In the genomic region with DNA sequence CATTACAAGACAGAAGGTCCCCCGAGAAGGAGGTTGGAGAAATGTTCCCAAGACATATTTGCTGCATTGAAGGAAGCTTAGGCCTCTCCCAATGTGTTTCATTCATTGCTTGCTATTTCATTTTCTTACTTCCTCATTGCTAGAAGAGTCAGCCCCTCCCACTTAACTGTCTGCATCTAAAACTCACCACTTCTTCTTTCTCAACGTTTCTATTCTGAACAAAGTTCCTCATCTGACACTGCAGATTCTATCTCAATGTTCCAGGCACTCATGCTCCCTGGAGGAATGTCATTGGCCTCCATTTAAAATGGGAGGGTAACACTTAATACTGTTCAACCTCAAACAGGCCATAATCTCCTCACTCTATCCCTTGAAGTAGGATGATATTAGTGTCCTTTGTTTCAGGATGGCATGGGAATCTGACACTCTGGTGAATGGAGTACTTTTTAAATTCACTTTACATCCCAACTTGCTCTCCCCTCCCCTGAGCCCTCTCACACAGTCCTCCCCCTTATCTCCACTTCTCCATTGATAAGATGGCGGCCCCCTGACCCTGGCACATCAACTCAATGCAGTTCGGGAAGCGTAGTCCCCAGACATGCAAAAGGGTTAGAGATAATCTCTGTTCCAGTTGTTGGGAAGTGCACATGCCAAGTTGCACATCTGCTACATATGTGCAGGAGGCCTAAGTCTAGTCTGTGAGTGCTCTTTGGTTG, we compare ENCODE assay signal across 22 mouse cellular contexts. TPM values are rescaled to one million over a fixed set of nuclear protein-coding genes. Genes with fewer than 3 reads are reported as not detected.
DNase-seq lines count a peak whose midpoint lies in the region; ATAC-seq and TF ChIP-seq lines count a peak whose summit lies in the region.
"Had no signal": no experiment of that assay in that cellular context is flagged by ENCODE, and none has a peak within 500 bp of the region (broad histone marks: within the 10 kb centered on the region; RNA-seq: fewer than 3 reads in every experiment).

No protein-coding gene starts in this region.

- H3K27ac ChIP-seq in liver, postnatal 0 days (ENCODE audit: low read depth): no peak overlapping the region
- no peak overlapping the region for H3K27ac ChIP-seq in liver, embryonic 12.5 days
- H3K27ac ChIP-seq in left cerebral cortex, adult 2 months: no peak overlapping the region
- H3K27ac ChIP-seq: gastrocnemius, adult 2 months; hindbrain, embryonic 15.5 days; limb, embryonic 12.5 days; lung, embryonic 15.5 days; midbrain, embryonic 13.5 days had no signal

- intact Hi-C loops in left cerebral cortex, adult 2 months (cut with DNase I): no loop called here

- 44% methylated on average over 5 of the region's 5 CpGs for WGBS in liver, postnatal 0 days (ENCODE audit: insufficient replicate concordance)
- WGBS in liver, embryonic 12.5 days (ENCODE audit: insufficient replicate concordance): 46% methylated on average over 5 of the region's 5 CpGs

- no peak overlapping the region for H3K9ac ChIP-seq in liver, postnatal 0 days (replicated peaks)
- no peak overlapping the region for H3K9ac ChIP-seq in liver, embryonic 12.5 days
- H3K9ac ChIP-seq: forebrain, postnatal 0 days; hindbrain, embryonic 15.5 days; limb, embryonic 12.5 days; lung, embryonic 15.5 days; midbrain, embryonic 13.5 days had no signal

- H3K9me3 ChIP-seq in liver, postnatal 0 days (ENCODE audit: low read length): no peaks in the 10 kb centered on the region
- no peaks in the 10 kb centered on the region for H3K9me3 ChIP-seq in liver, embryonic 12.5 days (replicated peaks)
- no peaks in the 10 kb centered on the region for H3K9me3 ChIP-seq in G1E (replicated peaks)
- H3K9me3 ChIP-seq: hindbrain, embryonic 15.5 days; limb, embryonic 12.5 days; lung, embryonic 15.5 days; midbrain, embryonic 13.5 days had no signal

- TF ChIP-seq CTCF in liver, postnatal 0 days (IDR thresholded peaks at IDR 0.05; ENCODE audit: low read depth): no peak
- TF ChIP-seq CTCF in G1E (IDR thresholded peaks at IDR 0.05; ENCODE audit: low read depth, low read length): no peak
- no peak for TF ChIP-seq CTCF in left cerebral cortex, adult 2 months (IDR thresholded peaks at IDR 0.05)

- H3K27me3 ChIP-seq in liver, postnatal 0 days (ENCODE audit: insufficient read depth, low read length): no peaks in the 10 kb centered on the region
- no peaks in the 10 kb centered on the region for H3K27me3 ChIP-seq in liver, embryonic 12.5 days (replicated peaks)
- no peaks in the 10 kb centered on the region for H3K27me3 ChIP-seq in G1E (ENCODE audit: insufficient read depth, low read length)
- H3K27me3 ChIP-seq: hindbrain, embryonic 15.5 days; limb, embryonic 12.5 days; lung, embryonic 15.5 days; midbrain, embryonic 13.5 days had no signal

- H3K36me3 ChIP-seq in liver, postnatal 0 days (replicated peaks; ENCODE audit: insufficient read depth, low read length): no peaks in the 10 kb centered on the region
- H3K36me3 ChIP-seq in liver, embryonic 12.5 days: no peaks in the 10 kb centered on the region
- no peaks in the 10 kb centered on the region for H3K36me3 ChIP-seq in G1E (replicated peaks)
- H3K36me3 ChIP-seq: hindbrain, embryonic 15.5 days; limb, embryonic 12.5 days; lung, embryonic 15.5 days; midbrain, embryonic 13.5 days had no signal

- H3K4me3 ChIP-seq in liver, postnatal 0 days (ENCODE audit: low read depth, low read length): no peak overlapping the region
- no peak overlapping the region for H3K4me3 ChIP-seq in liver, embryonic 12.5 days
- H3K4me3 ChIP-seq in G1E (ENCODE audit: low read depth, low read length): no peak overlapping the region
- H3K4me3 ChIP-seq in left cerebral cortex, adult 2 months: no peak overlapping the region
- H3K4me3 ChIP-seq: gastrocnemius, adult 2 months; hindbrain, embryonic 15.5 days; limb, embryonic 12.5 days; lung, embryonic 15.5 days; midbrain, embryonic 13.5 days had no signal

- TF ChIP-seq EP300 in liver, postnatal 0 days (IDR thresholded peaks at IDR 0.05; ENCODE audit: low read depth): no peak

- DNase-seq in liver, postnatal 0 days: no peak
- DNase-seq in G1E (ENCODE audit: low spot score): peak; percentile 35
- peak; percentile 16 for DNase-seq in brain, adult 2 months (ENCODE audit: low read depth, low spot score)
- no peak for DNase-seq in left cerebral cortex, adult 2 months (ENCODE audit: extremely low spot score in 1 of 2, low spot score in 2 of 2)
- no peak for DNase-seq in cerebellum, postnatal 4 days (ENCODE audit: low spot score in 2 of 2)
- DNase-seq: cerebellum, postnatal 10 days; forebrain, postnatal 0 days; gastrocnemius, adult 2 months; kidney, adult 11 months; kidney, postnatal 4 days; right cerebral cortex, postnatal 25 days; thymus, adult 18-20 months had no signal

- no peak overlapping the region for H3K4me2 ChIP-seq in liver, postnatal 0 days (ENCODE audit: low read depth, low read length)
- H3K4me2 ChIP-seq in liver, embryonic 12.5 days: no peak overlapping the region
- H3K4me2 ChIP-seq: hindbrain, embryonic 15.5 days; limb, embryonic 12.5 days; lung, embryonic 15.5 days; midbrain, embryonic 13.5 days had no signal

- ATAC-seq in liver, postnatal 0 days: peak; percentile 33
- no peak for ATAC-seq in liver, embryonic 12.5 days
- peak; percentile 95 for ATAC-seq in G1E (ENCODE audit: extremely low read depth, insufficient number of reproducible peaks, low FRiP score, poor library complexity, severe bottlenecking)
- ATAC-seq in neutrophil, adult 5-6 weeks (ENCODE audit: extremely low read depth, insufficient number of reproducible peaks, low FRiP score, poor library complexity, severe bottlenecking): peak; percentile 100
- ATAC-seq: forebrain, postnatal 0 days; midbrain, embryonic 13.5 days had no signal

- H3K4me1 ChIP-seq in liver, postnatal 0 days (ENCODE audit: insufficient read depth): no peaks in the 10 kb centered on the region
- no peaks in the 10 kb centered on the region for H3K4me1 ChIP-seq in liver, embryonic 12.5 days
- peaks cover 19% of the 10 kb centered on the region for H3K4me1 ChIP-seq in G1E (ENCODE audit: insufficient read depth, low read depth, low read length)
- H3K4me1 ChIP-seq: hindbrain, embryonic 15.5 days; limb, embryonic 12.5 days; lung, embryonic 15.5 days; midbrain, embryonic 13.5 days had no signal

RNA-seq across cellular contexts. Expression of a gene that starts 16.6 kb away (rescaled TPM):
- 11.6 and 13.0 TPM in 2 replicates for polyA plus RNA-seq in liver, postnatal 0 days (2015; fragmentation: Nextera tagmentation; extraction: Ambion mirVana)
- 14.2 and 15.9 TPM in 2 replicates for polyA plus RNA-seq in liver, embryonic 12.5 days (2016; fragmentation: Nextera tagmentation; extraction: Ambion mirVana)
- total RNA-seq in G1E (2014; fragmentation: Nextera tagmentation) (0.45 and 9.3 TPM in 2 replicates), G1E (2017) (1.1 and 1.5 TPM in 2 replicates)
- polyA plus RNA-seq in G1E (2012): 10.9 and 11.0 TPM in 2 replicates
- total RNA-seq in neutrophil, adult 5-6 weeks (2017): 168 and 172 TPM in 2 replicates
- 10 to 100 TPM; 35.0 to 44.4 TPM for total RNA-seq in left cerebral cortex, adult 2 months (2021)

RNA-seq across cellular contexts. Expression of a gene that starts 52.0 kb away (rescaled TPM):
- not detected in 2 replicates for polyA plus RNA-seq in liver, postnatal 0 days (2015; fragmentation: Nextera tagmentation; extraction: Ambion mirVana)
- not detected in 2 replicates for polyA plus RNA-seq in liver, embryonic 12.5 days (2016; fragmentation: Nextera tagmentation; extraction: Ambion mirVana)
- total RNA-seq in G1E (2014; fragmentation: Nextera tagmentation) (not detected in 2 replicates), G1E (2017) (not detected in 2 replicates)
- polyA plus RNA-seq in G1E (2012): not detected in 2 replicates
- total RNA-seq in neutrophil, adult 5-6 weeks (2017): not detected in 2 replicates
- total RNA-seq in left cerebral cortex, adult 2 months (2021): not detected
- total RNA-seq: adrenal gland, adult 18-20 months; forebrain, postnatal 0 days; gastrocnemius, adult 2 months; heart, adult 8-10 months had no signal
- polyA plus RNA-seq: embryonic facial prominence, embryonic 11.5 days; forebrain, postnatal 0 days; heart, postnatal 0 days; hindbrain, embryonic 15.5 days; limb, embryonic 12.5 days; lung, embryonic 15.5 days; midbrain, embryonic 13.5 days had no signal

Comparison
In these comparisons a context has a peak if more than half of its experiments do, and no peak if none do; other contexts are left out.
1. DNase-seq: peak in G1E (single experiment) and brain, adult 2 months (single experiment); none in liver, postnatal 0 days (single experiment), left cerebral cortex, adult 2 months (0 of 2) and cerebellum, postnatal 4 days (0 of 2).